Mouse (Mus musculus): ENCODE data around the gene Zfp599.

The Zfp599 gene

GRCm38 (mm10) chr9:22224536-22225503 is 34.9 kb downstream of the Zfp599 start:
- DNase-seq (ENCODE audit: extremely low read depth, low read depth, low spot score), result no peak

GRCm38 (mm10) chr9:22224066-22224465 is 35.6 kb downstream of the Zfp599 start:
- no peak for DNase-seq (ENCODE audit: extremely low read depth, low read depth, low spot score)

GRCm38 (mm10) chr9:22217858-22218493 is 41.7 kb downstream of the Zfp599 start:
- no peak for DNase-seq (ENCODE audit: extremely low read depth, low read depth, low spot score)

- no peak for DNase-seq (ENCODE audit: extremely low read depth, low read depth, low spot score)
Measured at GRCm38 (mm10) chr9:22216705-22217104, 43.0 kb downstream of the Zfp599 start.

GRCm38 (mm10) chr9:22214549-22214948 is 45.1 kb downstream of the Zfp599 start:
- DNase-seq (ENCODE audit: extremely low read depth, low read depth, low spot score), result no peak

GRCm38 (mm10) chr9:22213785-22214194 is 45.9 kb downstream of the Zfp599 start:
- no peak for DNase-seq (ENCODE audit: extremely low read depth, low read depth, low spot score)
